Mouse (Mus musculus) layer of hippocampus, adult 18-20 months (tissue): ENCODE data around the gene Arrdc2. TPM values are rescaled to one million over a fixed set of nuclear protein-coding genes. Genes with fewer than 3 reads are reported as not detected.

ENCODE experiments used
- DNase-seq, 2 experiments: peaks; one replicate each; pipeline ENCODE4 v3.0.0; 2022; ENCODE audit warnings: low spot score in 2 of 2
- total RNA-seq, 2 experiments: library from RNA; stranded (reverse); gene quantifications; 2 replicates each; pipeline ENCODE4 v1.2.3; 2021

Arrdc2 gene
- total RNA-seq, 2 experiments from 2014 or later = 15.9 to 27.3 TPM

GRCm38 (mm10) chr8:70865350-70866000 lies 26.0 kb upstream of the Arrdc2 start:
- peak; percentile 99 to 100 for DNase-seq

- DNase-seq = no peak
Observed at GRCm38 (mm10) chr8:70864712-70865221, 25.2 kb upstream of the Arrdc2 start.

DNA sequence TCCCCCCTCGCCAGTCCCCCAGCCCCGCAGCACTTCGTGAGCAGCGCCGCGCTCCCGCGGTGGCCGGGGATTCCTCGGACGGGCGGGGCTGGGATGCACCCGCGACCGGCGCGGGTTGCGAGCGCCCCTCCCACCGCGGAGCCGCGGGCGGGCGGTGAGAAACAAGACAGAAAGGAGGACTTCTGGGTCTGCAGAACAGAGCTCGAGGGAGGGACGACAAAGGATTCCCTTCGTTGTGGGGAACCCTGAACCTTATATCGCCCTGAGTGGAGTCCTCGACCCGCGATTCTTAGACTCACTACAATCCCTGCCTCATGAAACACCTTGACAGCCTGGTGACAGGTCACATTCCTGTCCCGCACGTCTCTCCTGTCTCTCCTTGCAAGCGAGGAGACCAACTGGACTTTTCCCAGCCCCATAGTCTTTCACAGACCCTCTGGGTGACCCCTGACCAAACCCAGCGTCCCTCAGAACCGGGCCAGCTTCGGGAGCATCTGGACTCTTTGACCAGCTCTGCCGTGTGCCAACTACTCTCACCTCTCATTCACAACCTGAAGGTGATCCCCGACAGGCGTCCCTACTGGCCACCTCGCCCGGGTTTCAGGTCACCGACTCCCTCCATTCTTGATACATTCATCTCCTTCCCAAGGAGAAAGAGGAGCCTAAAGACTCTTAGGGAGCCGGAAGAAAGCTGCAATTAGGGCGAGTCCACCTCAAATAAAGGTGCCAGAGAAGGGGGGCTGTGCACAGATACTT lies 24.6 kb upstream of the Arrdc2 start:
- DNase-seq = no peak

DNA sequence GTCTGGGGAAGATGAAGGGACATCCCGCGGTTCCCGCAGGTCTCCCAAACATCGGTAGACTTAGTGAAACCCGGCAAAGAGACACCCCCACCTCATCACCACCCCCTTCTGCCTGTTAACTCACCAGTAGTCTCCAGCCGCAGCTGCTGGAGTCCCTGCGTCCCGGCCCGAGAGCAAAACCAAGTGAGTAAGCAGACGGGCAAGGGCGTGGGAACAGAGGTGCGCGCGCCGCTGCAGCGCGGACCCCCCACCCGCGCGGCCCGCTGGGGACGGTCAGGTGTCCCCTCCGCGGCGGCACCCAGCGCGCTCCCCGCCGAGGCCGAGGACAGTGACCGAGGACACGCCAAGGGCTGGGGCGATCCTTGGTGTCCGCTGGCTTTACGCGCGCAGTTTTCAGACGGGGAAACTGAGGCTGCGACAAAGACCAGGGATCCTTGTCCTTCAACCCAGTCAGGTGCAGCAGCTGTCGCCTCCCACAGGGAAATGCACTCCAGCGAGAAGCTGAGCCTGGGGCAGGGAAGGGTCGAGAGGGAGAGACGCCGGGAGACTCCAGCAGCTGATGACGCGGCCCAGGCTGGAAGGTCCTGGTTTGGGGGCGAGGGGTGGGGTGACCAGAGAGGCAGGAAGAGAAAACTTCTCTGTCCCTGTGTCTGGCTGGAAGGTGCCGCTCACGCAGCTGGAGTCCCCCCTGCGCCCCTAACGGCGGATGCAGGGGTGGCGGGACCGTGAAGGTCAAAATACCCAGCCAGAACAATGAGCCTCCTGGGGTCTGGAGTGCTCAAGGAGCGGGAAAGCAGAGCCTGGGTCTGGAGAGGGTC lies 23.5 kb upstream of the Arrdc2 start, which contains the start of gene Kcnn1:
Kcnn1 (minus strand) TSS at position 435 of the 818 bp plus-strand sequence.
- no peak for DNase-seq

DNA sequence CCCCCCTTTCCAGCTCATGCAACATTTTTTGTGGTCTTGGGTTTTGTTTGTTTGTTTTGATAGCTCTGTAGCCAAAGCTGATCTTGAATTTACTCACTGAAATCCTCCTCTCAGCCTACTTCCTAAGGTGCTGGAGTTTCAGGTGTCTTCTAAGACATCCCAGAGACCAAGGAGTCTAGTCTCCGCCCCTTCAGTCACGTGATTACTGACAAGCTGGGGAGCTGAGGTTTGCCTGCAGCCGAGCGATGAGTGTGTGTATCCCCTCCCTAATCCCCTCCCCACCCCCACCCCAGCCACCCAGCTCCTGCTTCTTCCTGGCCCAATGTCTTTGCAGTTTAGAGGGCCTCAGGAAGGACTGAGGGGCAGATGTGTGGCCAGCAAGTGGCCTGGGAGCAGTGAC lies 18.0 kb upstream of the Arrdc2 start:
- DNase-seq = no peak

DNA sequence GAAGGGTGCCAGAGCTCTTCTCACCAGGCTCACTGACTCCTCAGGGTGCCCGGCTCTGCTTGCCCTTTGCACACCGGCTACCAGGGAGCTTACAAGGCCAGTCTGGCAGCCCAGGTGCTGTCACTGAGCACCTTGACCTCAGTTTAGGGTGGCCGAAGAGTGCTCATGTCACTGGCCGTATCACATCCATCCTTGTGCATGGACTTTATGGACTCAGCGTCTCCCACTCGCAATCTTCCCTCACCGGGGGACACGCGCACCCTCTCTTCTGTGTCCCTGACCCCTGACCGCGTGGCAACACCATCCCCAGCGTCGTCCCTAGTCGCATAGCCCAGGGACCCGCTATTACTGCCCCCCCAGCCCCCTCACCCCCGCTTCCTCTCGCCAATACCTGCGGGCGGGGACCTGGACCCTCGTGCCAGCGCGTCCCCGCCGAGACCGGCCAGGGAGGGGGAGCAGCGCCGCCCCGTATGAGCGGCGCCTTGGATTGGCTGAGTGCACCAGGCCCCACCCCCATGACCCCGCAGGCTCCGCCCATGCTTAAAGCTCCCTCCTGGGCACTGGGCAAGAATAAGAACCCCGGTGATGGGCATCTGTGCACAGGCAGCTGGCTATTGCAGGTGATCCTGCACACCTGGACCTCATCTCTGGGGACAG lies 17.1 kb upstream of the Arrdc2 start:
- DNase-seq = peak in 1 of 2 experiments; percentile 86

- no peak for DNase-seq
Observed at GRCm38 (mm10) chr8:70856028-70856427, 16.5 kb upstream of the Arrdc2 start.

DNA sequence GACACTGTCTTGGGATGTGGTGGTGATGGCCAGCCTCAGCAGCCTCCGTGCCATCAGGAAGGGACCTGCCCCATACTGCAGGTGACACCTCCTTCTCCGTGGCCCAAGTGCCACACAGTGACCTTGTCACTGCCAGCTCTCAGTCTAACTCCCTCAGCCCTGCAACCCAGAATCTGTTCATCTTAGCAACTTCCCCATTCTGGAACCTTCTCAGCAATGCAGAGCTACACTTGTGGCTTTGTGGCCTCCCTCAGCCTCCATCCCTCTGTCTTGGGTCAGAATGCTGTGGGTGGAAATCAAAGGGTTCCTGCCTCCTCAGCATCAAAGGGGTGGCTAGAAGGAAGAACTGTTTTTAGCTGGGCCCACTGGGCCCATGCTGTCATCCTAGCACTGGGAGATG lies 14.3 kb upstream of the Arrdc2 start:
- no peak for DNase-seq

GRCm38 (mm10) chr8:70852595-70853231 lies 13.2 kb upstream of the Arrdc2 start:
- DNase-seq = no peak

- DNase-seq = no peak
Observed at GRCm38 (mm10) chr8:70851837-70852236, 12.3 kb upstream of the Arrdc2 start.

GRCm38 (mm10) chr8:70850947-70851346 lies 11.4 kb upstream of the Arrdc2 start:
- no peak for DNase-seq

GRCm38 (mm10) chr8:70850132-70850845 lies 10.8 kb upstream of the Arrdc2 start:
- DNase-seq = no peak

DNA sequence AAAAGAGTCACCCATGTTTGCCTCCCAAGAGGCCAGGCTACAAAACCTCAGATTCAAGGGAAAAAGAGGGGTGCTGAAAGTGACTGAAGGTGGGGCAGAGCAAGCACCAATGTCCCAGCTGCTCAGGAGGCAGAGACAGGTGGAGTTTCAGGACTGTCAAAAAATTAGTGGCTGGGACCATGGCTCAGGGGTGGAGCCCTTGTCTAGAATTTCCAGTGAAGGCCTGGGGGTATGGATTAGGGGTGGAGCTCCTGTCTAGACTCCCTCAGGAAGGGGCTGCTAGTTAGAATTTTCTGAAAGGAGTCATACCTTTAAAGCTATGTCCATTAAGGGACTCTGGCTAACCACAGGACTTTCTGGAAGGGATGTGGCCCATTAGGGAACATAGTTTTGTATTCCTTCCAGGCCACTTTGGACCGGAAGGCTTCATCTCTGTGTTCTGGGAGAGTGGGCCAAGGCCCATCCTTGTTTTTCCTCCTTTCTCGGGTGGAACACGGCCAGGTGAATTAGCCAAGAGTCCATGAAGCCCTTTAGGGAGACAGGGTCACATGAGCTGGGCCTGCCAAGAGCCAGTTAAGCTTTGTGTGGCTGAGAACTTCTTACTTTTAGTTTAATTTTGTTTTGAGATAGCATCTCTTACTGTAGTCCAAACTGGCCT lies 9.9 kb upstream of the Arrdc2 start:
- DNase-seq = no peak

DNA sequence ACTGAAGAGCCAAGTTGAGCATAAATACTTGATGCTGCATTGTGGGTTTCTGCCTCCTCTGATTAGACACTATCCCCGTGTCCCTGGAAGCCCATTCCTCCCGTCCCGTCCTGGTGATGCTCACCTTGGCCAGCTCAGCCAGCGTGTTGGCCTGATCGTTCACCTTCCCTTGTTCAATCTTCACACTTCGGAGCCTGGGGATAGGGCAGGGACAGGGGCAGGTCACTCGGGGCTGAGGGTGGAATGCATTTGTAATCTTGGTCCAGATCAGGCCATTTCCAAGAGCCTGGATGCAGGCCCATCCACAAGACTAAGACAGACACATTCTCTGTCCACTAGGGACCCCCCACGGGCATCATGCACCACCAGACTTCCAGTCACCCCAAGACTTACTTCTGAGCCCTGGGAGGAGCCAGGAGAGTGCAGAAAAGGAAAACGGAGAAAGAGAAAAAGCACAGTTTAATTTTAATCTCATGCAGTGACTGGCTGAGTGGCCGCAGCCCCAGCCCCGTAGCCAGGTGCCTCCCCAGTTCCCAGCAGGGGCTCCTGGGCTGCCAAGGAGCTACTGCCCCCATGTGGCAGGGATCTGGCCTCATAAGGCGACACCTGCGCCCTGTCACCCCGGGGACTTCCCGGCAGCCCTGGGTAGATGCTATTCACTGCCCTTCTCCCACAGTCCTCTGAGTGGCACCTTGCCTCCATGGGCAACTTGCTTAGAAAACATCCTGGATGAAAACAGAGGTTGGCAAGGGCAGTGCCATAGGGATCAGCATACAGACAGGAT lies 7.0 kb upstream of the Arrdc2 start:
- DNase-seq = no peak

GRCm38 (mm10) chr8:70845108-70845507 lies 5.6 kb upstream of the Arrdc2 start:
- DNase-seq = no peak

DNA sequence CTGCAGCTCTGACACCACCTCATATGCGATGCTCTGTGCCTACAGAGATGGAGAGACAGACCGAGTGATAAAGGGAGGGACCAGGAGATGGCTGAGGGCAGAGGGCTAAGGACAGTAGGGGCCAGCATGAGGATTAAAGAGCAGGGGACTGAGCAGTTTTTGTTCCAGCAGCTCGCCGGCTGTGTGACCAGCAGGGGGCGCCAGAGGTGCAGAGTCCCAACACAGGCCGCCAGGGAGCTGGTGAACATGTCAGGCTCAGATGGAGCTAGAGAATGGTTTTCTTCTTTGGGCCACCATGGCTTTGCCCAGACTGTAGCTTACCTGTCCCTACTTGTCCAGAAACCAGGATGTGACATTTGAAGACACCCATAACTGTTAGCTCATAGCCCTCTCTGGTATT lies 5.0 kb upstream of the Arrdc2 start:
- peak; percentile 64 to 91 for DNase-seq

DNA sequence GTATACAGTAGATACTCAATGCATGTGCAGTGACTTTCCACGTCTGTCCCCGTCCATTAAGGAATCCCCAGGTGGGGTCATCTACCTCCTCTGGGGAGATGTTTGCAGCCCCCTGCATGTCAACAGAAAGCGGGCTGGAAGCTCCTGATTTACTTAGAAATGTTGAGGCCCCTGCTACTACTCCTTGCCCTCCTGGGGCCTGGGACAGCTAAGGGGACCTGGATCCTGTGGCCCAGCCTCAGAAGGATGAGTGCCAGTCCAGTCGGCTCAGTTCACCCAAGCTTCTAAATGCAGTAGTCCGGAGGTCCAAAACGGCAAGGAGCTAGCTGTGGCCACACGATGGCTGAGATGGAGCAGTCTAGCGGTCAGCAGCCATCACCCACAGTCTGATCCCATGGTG lies 4.4 kb upstream of the Arrdc2 start:
- DNase-seq = no peak

GRCm38 (mm10) chr8:70843214-70843773 lies 3.8 kb upstream of the Arrdc2 start:
- no peak for DNase-seq
